Mouse (Mus musculus) retina, adult 2 months (tissue): Measurements from ENCODE around the gene Uqcc1.
A peak's percentile ranks its signal among the peaks of the same experiment; 100 is the strongest.

Experiments
- DNase-seq: peaks from one replicate; pipeline ENCODE4 v3.0.0-alpha.2; 2012; ENCODE audit warnings: low read depth, low spot score

Uqcc1 gene

DNA sequence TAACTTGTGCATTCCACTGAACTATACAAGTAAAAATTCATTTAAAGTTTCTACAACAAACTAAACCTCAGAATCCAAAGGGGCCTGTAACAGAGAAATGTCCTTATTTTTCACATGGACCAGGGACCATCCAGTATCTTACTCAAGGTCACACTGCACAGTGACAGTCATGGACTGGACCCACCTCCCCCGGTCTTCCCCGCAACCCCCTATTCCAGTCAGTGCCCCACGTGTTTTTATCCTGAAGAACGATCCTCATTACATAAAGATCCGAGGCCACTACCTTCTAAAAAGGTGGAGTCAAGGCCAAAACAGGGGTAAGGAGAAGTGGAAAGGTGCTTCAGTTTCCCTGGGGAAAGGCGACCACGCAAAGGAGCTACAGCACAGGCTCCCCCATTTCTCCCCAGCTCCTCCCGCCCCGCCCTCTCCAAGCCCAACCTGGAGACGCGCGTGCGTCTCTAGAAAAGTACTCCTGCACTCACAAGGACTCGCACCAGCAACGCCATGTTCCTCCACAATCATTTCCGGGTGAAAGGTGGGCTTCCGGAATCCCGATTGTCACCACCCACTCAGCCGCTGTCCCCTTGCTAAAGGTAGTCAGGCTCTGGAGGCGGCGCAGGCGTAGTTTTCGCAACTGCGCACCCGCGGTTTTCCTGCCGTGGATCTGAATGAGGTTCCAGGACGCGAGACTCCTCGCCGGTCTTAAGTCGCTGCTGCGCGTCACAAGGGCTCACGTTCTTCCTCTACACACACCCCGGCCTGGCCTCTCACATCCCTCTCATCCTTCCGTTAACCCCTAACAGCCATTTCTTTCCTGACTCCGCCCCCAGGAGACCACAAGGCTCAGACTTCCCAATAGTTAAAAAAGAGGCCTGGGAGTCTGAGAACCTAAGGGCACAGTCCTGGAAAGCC is at the start of gene Uqcc1:
Gene Uqcc1, minus strand, starts transcription at position 780 of the 912 bp plus-strand sequence.
- peak; percentile 90 for DNase-seq

DNA sequence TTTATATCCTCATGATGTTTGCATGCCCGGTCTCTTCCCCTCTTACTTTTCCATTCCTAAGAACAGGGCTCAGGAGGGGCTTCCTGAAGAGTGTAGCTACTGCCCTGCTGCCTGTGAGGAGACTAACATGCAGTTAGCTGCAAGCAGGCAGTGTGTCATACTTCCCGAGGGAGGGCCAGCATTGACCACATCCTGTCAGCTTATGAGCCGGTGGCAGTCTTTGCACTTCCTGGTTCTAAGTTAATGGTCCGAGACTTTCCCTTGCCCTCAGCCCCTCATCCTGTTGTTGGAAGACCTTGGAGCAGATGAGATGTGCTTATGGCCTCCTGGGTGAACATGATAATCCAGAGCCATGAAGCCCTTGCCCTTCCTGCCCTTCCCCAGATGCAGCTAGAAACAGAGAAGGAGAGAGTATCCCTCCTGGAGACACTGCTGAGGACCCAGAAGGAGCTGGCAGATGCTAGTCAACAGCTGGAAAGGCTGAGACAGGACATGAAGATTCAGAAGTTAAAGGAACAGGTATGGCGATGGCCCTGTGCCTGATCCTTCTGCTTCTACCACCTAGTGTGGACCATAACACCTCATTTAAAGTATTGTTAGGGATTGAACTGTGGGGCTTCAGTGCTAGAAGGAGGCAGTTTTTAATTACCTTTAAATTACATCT is 49.4 kb upstream of the Uqcc1 start:
- DNase-seq, result no peak

DNA sequence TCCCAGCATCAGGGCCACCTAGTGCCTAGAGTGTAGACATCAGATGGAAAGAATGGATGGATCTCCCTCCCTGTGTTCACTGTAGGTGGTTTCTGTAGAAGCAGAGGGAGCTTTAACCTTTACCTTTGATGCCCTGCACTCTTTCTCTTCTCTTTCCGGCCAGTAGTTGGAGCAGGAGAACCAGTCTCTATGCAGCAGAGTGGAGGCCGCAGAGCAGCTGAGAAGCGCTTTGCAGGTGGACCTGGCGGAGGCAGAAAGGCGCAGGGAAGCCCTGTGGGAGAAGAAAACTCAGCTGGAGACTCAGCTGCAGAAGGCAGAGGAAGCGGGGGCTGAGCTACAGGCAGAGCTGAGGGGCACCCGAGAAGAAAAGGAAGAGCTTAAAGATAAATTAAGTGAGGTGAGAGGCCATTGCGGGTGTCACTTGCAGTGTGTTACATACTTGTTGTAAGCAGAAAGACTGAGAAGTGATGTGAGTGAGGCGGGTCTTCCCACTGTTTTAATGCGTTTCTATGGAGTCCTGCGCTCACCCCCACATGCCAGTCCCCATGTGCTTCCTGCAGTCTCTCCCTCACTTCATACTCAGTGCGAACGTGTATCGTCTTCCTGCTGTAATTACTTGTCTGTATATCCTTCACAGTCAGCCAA is 44.1 kb upstream of the Uqcc1 start:
- DNase-seq, result no peak

DNA sequence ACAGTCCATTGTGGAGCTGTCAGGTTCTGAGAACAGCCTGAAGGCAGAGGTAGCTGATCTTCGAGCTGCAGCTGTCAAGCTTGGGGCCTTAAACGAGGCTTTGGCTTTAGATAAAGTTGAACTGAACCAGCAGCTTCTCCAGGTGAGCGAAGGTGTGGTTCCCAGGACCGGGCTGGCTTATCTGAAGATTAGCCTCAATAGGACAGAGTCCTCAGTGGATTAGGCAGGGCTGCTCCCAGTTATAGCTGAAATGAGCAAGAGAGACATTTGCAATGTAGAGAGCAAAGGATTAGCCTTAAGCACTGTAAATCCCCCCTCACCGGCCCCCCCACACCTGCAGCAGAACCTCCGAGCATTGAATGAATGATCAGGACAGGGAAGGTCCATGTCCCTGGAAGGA is 43.2 kb upstream of the Uqcc1 start:
- peak; percentile 81 for DNase-seq

DNA sequence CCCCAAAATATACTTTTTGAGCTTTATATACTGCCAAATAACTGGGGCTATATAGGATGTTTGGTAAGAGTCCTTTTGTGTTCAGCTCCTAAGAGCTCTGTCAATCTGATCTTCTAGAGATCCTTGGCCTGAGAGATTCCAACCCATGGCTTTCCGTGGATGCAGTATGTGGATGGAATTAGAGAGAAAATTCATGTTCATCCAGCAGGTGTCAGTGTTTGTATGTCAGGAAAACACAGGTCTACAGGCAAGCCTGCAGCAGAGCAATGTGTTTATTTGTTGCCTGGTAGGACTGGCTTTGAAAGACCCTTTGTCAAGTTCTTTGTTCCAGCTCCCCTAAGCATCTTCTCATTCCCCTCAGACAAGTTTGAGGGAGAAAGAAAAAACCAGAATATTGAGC is 32.9 kb upstream of the Uqcc1 start:
- DNase-seq, result peak; percentile 58

DNA sequence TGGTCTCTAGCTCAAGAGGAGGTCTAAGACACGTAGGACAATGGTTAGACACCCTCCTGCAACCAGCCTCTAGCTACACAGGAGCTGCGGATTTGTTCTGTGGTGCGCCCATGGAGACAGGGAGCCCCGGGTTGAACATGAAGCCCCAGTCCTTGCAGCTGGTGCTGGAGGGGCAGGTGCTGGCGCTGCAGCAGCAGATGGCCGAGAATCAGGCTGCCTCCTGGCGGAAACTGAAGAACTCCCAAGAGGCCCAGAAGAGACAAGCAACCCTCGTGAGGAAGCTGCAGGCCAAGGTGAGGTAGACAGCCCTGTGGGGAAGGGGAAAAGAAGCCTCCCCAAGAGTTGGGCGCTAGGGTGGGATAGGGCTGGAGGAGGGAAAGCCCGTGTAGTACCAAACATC is 31.8 kb upstream of the Uqcc1 start:
- DNase-seq, result no peak

DNA sequence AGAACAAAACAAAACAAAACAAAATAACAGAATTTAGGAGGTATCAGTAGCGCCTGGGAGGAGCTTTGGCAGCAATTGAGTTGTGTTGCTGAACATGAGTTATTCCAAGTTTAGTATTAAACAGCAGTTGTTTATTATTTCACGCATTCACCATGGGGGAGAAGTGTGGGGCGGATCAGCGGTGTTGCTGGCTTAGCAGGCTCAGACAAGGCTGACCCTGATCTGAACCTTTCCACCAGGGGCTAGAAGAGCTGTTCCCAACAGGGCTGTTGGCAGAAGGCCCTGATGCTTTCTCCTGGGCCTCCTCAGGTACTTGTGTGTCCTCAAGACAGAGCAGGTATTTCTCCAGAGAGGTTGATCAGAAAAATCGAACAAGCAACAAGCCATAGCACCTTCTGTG is 29.9 kb upstream of the Uqcc1 start:
- no peak for DNase-seq

DNA sequence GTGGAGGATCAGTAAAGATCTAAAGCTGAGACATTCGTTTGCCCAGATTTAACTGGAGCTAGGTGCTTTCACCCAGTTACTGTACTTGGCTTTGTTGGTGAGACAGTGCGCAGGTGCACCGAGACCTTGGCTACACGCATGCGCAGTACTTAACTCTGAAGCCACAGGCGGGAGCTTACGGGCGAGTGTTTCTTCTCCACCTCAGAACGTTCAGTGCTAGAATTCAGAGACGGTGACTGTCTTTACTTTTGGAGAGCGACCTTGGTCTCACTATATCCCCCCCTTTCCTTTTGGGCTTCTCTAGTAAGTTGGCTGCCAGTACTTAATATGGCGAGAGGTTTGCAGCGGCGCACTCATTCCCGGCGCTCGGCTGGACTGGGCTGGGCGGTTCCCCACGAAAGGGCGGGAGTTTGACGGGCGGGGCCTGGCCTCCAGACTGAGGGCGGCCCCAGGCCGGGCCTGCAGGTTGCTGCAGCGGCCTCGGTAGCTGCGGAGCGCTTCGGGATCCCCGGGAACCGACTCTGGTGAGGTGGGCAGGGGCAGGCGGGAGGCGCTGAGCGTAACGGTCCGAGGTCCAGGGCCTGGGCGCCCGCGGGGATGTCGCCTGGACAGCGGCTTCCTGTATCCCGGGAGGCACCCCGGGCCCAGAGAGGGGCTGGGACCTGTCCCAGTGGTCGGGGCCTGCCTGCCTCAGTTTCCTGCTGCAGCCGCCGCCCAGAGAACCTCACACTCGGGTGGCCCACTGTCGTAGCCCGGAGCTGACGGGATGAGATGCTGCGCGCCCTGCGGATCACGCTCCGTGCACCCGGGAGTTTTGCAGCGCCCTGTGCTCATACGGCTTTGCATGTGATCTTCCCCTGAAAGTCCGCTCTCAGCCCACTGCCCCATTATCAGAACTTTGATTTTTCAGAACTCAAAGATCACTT is 26.3 kb upstream of the Uqcc1 start, which contains the start of gene Cep250:
Gene Cep250, plus strand, starts transcription at position 325 of the 926 bp plus-strand sequence.
- peak; percentile 82 for DNase-seq

DNA sequence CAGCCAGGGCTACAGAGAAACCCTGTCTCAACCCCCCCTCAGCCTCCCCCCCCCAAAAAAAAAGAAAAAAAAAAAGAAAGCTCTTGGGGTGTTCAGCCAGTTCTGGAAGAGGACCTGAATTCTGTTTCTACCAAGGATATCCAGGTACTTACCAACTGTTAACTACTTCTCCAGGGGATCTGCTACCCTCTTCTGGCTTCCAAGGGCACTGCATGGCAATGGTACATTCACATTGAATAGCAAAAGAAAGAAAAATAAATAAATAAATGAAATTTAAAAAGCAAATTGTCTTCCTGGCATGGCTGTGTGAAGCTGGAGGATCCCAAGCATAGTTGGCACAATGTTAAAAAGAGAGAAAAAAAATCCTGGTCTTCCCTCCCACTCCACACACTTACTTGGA is 21.9 kb upstream of the Uqcc1 start:
- no peak for DNase-seq

DNA sequence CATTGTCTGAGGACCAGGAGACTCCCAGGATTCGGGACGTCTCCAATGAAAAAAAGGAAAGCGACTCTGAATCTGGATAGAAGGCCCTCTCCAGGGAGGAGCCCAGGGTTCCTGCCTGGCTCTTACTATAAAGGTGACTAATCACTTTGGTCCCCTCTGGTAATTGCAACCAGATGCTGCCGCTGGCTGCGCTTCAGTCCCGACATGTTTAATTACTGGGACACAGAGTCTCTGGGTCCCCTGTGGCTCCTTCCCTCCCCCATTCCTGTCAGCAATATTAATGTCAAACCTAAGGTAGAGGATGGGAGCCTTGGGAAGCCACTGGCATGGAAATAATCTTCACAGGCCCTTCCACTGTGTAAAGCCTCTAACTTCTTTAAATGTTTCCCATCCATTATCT is 19.3 kb upstream of the Uqcc1 start:
- no peak for DNase-seq

DNA sequence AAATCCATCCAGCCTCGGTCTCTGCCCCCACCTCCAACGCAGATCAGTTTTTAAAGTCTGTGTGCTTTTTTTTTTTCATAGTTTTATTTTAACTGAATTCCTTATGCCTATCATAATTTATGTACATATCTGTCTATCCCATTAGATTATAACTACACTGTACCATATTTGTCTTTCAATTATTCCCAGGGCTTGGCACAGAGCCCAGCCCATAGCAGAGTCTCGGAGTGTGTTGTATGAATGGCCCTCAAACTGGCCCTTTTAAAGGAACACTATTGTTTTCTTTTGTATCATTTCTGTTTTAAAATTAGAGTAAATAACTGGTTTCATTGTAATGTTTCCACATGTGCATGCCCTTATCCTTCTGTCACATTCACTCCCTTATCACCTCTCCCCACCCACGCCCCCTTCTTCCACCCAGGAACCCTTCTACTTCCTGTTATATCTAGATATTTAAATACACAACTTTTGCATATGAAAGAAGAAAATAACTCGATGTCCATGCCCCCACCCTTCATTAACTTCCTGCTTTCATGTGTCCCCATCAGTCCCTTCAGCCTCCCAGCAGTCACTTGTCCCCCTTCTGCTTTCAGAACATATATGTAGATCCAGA is 17.4 kb upstream of the Uqcc1 start:
- DNase-seq, result no peak

DNA sequence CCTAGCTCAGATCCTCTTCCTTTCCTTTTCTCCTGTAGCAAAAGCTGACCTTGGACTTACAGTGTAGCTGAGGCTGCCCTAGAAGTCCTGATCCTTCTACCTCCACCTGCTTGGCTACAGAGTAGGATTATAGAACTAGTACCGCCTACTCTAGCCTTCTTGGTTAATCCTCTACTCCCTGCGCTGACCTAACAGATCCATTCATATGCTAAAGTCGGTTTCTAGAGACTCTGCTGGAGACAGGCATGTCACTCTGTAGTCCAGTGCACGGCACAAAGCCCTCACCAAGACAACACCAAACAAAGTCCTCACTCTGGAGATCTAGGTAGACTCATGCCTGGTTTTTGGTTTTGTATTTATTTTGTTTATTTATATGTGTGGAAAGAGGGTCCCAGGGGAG is 16.4 kb upstream of the Uqcc1 start:
- DNase-seq, result peak; percentile 50

DNA sequence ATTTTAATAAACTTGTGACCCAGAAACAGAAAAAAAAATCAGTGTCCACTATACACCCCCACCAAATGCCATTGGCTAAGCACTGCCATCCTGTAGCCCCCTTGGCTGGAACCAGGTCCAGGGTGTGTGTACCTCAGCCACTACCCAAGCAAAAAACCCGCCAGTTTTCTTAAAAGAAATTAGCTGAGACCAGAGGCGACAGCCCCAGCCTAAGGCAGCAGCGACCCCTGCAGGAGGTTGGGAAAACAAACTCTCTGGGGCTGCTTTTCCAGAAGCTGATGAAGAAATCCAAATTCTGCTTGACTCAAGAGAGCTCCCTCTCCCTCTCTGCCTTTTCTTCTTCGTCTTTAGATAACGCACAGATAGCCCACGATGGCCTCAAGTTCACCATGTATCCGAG is 16.0 kb upstream of the Uqcc1 start:
- DNase-seq, result no peak

DNA sequence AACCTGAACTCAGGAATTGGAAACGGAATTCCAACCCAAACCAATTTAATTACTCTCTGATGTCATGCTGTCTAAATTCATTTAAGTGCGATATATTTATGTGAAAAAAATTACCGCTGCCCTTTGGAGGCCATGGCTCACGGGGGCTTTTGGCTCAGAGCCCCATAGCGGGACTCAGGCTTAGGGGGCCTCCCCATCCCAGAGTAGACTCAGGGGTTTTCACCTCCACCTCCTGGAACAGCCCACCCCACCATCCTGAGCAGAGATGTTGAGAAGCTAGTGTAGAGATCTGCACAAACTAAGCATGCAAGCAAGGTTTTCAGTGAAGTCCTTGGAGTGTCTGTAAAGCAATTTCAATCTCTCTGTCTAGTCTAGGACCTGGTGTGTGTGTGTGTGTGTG is 15.5 kb upstream of the Uqcc1 start:
- no peak for DNase-seq

DNA sequence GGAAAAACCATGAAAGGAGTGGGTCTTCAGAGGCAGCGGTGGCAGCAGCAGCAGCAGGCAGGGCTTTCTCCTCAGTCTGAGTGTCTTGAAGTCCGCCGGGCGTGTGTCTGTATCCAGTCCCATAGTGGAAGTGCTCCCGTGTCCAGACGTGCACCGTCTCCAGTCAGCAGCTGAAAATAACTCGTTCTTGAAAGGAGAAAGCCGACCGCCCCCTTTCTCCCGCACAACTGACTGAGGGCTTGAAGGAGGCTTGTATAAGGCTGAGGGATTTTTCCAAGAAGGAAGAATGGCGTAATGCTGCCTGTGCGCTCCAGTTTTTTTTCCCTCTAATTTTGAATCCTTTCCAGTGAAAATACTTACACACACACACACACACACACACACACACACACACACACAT is 15.0 kb upstream of the Uqcc1 start, which contains the start of gene Gdf5:
Gene Gdf5, minus strand, starts transcription at position 244 of the 400 bp plus-strand sequence.
- DNase-seq, result no peak

DNA sequence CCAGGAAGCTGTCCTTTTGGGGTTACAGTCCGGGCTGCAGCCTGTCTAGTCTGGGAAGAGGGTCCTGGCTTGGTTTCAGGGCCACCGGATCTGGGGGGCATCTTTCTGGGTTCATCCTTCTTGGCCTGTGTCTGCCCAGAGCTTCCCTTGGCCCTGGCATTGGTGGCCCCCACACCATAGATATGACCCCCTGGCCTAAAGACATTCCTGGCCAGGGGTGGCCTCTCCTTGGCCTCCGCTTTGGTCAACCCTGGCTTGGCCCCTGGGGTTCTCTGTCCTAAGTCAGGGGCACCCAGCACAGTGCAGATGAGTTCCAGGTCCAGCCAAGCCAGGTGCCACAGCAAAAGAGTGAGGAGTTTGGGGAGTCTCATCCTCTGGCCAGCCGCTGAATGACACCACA is 14.6 kb upstream of the Uqcc1 start:
- no peak for DNase-seq

DNA sequence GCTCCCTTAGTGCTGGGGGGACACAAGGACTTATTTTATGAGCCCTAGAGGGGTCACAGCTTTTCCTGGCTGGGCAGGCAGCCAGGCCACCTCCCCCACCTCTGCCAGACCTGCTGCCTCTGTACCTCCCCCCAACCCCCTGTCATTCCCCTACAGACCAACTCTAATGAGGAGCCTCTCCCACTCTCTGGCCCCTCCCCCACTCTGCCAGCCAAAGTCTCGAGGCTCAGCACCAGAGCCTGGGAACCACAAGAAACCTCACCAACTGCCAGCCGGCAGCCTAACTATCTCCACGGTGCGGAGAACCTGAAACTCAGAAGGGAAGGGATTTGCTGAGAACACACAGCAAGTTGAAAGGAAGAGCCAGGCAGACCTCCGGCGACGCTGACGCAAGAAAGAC is 13.4 kb upstream of the Uqcc1 start:
- no peak for DNase-seq

DNA sequence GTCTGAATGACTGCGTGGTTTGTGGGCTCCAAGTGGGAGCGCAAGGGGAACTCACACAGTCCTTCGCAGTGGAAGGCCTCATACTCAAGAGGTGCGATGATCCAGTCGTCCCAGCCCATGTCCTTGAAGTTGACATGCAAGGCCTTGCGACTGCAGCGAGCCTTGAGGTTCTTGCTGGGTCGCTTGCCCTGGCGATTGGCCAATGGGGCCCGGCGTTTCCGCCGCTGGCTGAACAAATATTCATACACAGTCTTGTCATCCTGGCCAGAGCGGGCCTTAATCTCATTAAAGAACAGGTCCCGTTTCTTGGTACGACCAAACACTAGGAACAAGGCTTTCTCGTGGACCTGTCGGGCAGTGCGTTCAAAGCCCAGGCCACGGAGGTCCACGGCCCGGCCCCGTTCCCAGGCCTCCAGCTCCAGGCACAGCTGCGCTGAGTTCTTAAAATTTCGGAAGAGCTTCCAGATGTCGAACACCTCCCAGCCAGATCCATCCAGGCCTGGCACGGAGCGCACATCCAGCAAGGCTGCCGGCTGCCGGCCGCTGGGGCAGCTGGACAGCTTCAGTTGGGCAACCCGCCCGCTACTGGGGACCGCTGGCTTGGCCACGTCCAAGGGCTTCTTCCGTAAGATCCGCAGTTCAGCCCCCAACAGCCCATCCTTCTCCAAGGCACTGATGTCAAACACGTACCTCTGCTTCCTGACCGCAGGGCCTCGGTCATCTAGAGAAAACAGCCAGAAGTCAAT is 11.8 kb upstream of the Uqcc1 start:
- no peak for DNase-seq

DNA sequence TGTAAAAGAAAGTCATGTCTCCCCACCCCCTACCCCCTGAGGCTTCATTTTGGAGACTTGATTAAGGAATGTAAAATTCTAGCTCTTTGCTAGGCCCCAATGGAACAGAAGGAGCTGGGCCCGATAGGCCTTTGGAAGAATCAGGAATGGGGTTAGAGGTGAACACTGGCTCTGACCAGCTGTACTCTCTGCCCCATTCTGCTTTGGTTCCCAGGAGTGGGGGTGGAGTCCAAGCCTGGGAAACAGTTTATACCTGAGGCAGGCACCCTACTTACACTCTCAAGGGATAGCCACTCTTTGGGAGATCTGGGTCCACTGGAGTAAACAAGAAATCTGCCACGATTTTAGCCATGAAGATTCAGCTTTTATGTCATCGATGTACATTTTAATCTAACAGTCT is 10.6 kb upstream of the Uqcc1 start, which contains the start of gene Gm15557:
Gene Gm15557, plus strand, starts transcription at position 48 of the 400 bp plus-strand sequence.
- DNase-seq, result no peak

DNA sequence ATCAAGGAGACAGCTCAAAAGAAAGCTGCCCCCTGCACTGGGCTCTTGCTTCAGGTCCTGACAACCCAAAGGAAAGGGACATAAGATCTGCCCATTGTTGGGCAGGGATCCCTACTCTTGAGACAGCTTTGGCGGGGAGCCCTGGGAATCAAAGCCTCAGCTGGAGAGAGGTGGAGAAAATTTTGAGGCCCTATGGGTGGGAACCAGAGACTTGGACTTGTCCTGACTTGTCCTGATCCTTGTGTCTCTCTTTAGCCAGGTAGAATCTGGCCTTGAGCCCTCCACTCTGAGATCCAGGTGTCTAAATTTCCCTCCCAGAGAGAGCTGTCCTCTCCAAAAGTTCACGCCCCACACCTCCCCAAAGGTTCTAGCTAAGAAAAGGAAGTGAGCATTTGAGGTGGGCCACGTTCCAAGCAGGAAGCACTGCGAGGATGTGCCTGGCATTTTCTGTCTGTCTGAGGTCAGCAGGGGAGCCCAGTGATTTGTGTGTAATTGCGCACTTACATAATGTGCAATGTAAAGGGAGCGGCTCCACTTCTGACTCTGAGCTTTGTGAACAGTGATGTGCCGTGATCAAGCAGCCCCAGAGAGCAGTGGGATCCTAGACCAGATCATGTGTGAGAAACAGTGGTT is 9.9 kb upstream of the Uqcc1 start:
- DNase-seq, result no peak
